Mouse (Mus musculus) right cerebral cortex, postnatal 25 days (tissue): ENCODE results near the gene Tmem167b.
A peak's percentile ranks its signal among the peaks of the same experiment; 100 is the strongest.
"Not testable (repeated sequence)": the region's sequence is repeated elsewhere in the genome, so short reads cannot be mapped to it uniquely, and the experiment has no call there.

ENCODE experiments used
- DNase-seq: peaks from one replicate; pipeline ENCODE4 v3.0.0; 2022

The Tmem167b gene

GRCm38 (mm10) chr3:108562133-108562730 is at the start of gene Tmem167b:
TSS of gene Tmem167b (minus strand) at chr3:108562466.
- peak; percentile 97 for DNase-seq

GRCm38 (mm10) chr3:108608906-108609305 is 46.6 kb upstream of the Tmem167b start:
- DNase-seq: no peak

GRCm38 (mm10) chr3:108591530-108592522 is 29.6 kb upstream of the Tmem167b start:
- DNase-seq: peak; percentile 14

GRCm38 (mm10) chr3:108590786-108591529 is 28.7 kb upstream of the Tmem167b start, which contains the start of gene Wdr47:
TSS of gene Wdr47 (plus strand) at chr3:108591279.
- peak; percentile 97 for DNase-seq

GRCm38 (mm10) chr3:108588446-108588845 is 26.2 kb upstream of the Tmem167b start:
- no peak for DNase-seq

GRCm38 (mm10) chr3:108584580-108584979 is 22.3 kb upstream of the Tmem167b start:
- DNase-seq: no peak

GRCm38 (mm10) chr3:108574018-108574417 is 11.8 kb upstream of the Tmem167b start:
- no peak for DNase-seq

GRCm38 (mm10) chr3:108572309-108573010 is 10.2 kb upstream of the Tmem167b start:
- no peak for DNase-seq

GRCm38 (mm10) chr3:108571443-108572294 is 9.4 kb upstream of the Tmem167b start, which contains the start of gene Taf13:
TSS of gene Taf13 (plus strand) at chr3:108571698.
- peak; percentile 96 for DNase-seq

GRCm38 (mm10) chr3:108570813-108571212 is 8.5 kb upstream of the Tmem167b start:
- DNase-seq: no peak

GRCm38 (mm10) chr3:108569636-108570035 is 7.4 kb upstream of the Tmem167b start:
- not testable (repeated sequence) for DNase-seq

- DNase-seq: no peak
These were observed 6.0 kb upstream of the Tmem167b start for GRCm38 (mm10) chr3:108567990-108568877.

GRCm38 (mm10) chr3:108563309-108563708 is 1.0 kb upstream of the Tmem167b start:
- peak; percentile 71 for DNase-seq

GRCm38 (mm10) chr3:108562777-108563271 is 558 bp upstream of the Tmem167b start:
- no peak for DNase-seq

- no peak for DNase-seq
These were observed 4.4 kb downstream of the Tmem167b start for GRCm38 (mm10) chr3:108557888-108558287.

GRCm38 (mm10) chr3:108554587-108555312 is 7.5 kb downstream of the Tmem167b start:
- peak; percentile 91 for DNase-seq

GRCm38 (mm10) chr3:108554111-108554561 is 8.1 kb downstream of the Tmem167b start:
- DNase-seq: no peak

GRCm38 (mm10) chr3:108542299-108542698 is 20.0 kb downstream of the Tmem167b start:
- no peak for DNase-seq

GRCm38 (mm10) chr3:108537303-108537702 is 25.0 kb downstream of the Tmem167b start:
- peak; percentile 87 for DNase-seq
